Mouse (Mus musculus) cortical plate, adult 2 months (tissue): ENCODE results near the gene Cmss1.

Experiments
- CTCF ChIP-seq: fragments of 200-500 bp; IDR thresholded peaks from 2 replicates; pipeline ENCODE4 v1.5.1; 2011; ENCODE audit warnings: mild to moderate bottlenecking, control low read depth, low read length; ENCODE audit not compliant: insufficient read depth; ENCODE audit errors: extremely low read depth
- POLR2A ChIP-seq: fragments of 200-500 bp; IDR thresholded peaks from 2 replicates; pipeline ENCODE4 v1.6.1; 2011; ENCODE audit warnings: mild to moderate bottlenecking, low read length, control low read depth; ENCODE audit not compliant: insufficient read depth; ENCODE audit errors: extremely low read depth

DNA sequence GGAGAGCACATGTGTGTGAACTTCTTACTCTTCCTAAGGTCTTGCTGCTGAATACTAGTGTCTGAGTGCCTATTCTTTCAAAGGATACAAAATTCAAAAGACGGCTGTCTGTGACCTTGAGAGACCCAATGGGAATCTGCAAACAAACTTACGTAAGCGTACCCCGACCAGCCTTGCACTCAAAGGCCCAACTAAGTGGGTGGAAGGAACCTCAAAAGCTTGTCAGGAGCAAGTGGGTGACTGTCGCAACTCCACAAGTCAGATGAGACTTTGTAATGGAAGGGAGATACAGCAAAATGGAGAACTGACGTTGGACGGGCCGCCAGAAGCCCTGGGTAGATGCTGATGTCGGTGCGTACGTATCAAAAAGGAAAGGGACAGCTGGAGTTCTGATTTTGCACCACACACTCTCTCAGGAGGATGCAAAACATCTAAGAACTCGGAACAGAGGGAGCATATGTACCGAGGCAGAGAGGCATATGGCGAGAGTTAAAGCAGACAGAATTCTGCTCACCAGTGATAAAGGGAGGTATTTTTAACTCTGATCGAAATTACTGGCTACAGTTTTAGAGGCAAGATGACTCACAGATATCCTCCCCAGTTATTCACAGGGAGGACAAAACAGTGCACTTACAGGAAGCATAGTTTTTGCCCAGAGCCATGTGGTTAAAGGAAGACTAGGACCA is 217.0 kb downstream of the Cmss1 start:
- TF ChIP-seq POLR2A, result no peak
- no peak for TF ChIP-seq CTCF
